Mouse (Mus musculus): ENCODE results near the gene Pla2g4a. TPM values are rescaled to one million over a fixed set of nuclear protein-coding genes. Genes with fewer than 3 reads are reported as not detected.

Gene Pla2g4a
- total and polyA plus RNA-seq, 3 experiments = 6.4 to 14.4 TPM; not detected in 1

DNA sequence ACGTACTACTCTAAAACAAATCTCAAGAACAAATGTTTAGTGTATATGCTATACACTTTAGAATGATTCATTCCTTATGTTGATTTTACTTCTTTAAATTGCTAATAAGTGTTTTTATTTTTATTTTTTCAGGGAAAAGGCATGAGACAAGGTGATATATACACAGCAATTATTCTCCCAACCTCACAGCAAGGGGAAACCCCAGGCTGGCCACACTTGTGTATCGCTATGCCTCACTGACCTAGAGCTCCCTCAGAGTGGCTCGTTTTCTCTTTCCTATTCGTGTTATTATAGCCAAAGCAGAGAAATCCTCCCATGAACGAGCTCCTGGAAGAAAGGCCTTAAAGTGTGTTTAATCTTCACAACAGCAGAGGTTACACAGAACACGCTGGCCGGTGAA is 106.2 kb downstream of the Pla2g4a start:
- H3K4me1 ChIP-seq (ENCODE audit: control insufficient read depth in 1 of 2, insufficient read depth in 2 of 2, low read length in 2 of 2) = no peaks in the 10 kb centered on the region
- H3K27me3 ChIP-seq (ENCODE audit: control insufficient read depth in 1 of 2, insufficient read depth in 2 of 2, low read length in 2 of 2) = no peaks in the 10 kb centered on the region
- H3K36me3 ChIP-seq (ENCODE audit: control insufficient read depth in 1 of 2, insufficient read depth in 2 of 2, low read length in 2 of 2) = no peaks in the 10 kb centered on the region
- no peaks in the 10 kb centered on the region for H3K9me3 ChIP-seq (replicated peaks; ENCODE audit: insufficient read depth, low read length)
- H3K4me3 ChIP-seq (ENCODE audit: control insufficient read depth in 1 of 2, insufficient read depth in 1 of 2, low read depth in 2 of 2, low read length in 2 of 2) = no peak overlapping the region
- no peak overlapping the region for H3K9ac ChIP-seq (ENCODE audit: control insufficient read depth, low read depth, low read length, poor library complexity, severe bottlenecking)
- no peak overlapping the region for H3K27ac ChIP-seq (ENCODE audit: control insufficient read depth, low read depth, low read length)
- no peak for TF ChIP-seq MEF2A (IDR thresholded peaks at IDR 0.05; ENCODE audit: extremely low read depth, insufficient replicate concordance, low read depth, low read length, poor library complexity, severe bottlenecking)
- no peak for TF ChIP-seq POLR2A (IDR thresholded peaks at IDR 0.05; ENCODE audit: control insufficient read depth in 1 of 2, insufficient read depth in 1 of 2, low read depth in 1 of 2, low read length in 2 of 2, poor library complexity in 1 of 2)
- TF ChIP-seq CTCF (IDR thresholded peaks at IDR 0.05 in 2 of 3, conservative IDR thresholded peaks at IDR 0.05 in 1 of 3; ENCODE audit: control insufficient read depth in 1 of 3, insufficient read depth in 1 of 3, low read depth in 2 of 3, low read length in 3 of 3, poor library complexity in 1 of 3, severe bottlenecking in 1 of 3) = no peak
- no peak for TF ChIP-seq RAD21 (IDR thresholded peaks at IDR 0.05; ENCODE audit: low read depth, low read length)
- TF ChIP-seq MAFK (IDR thresholded peaks at IDR 0.05; ENCODE audit: borderline replicate concordance, low read depth, low read length) = no peak
- no peak for TF ChIP-seq MAX (IDR thresholded peaks at IDR 0.05; ENCODE audit: low read length)
- no peak for TF ChIP-seq MYC (IDR thresholded peaks at IDR 0.05; ENCODE audit: low read depth, low read length)
- TF ChIP-seq TCF12 (IDR thresholded peaks at IDR 0.05; ENCODE audit: low read depth, low read length) = no peak
- no peak for TF ChIP-seq ETS1 (IDR thresholded peaks at IDR 0.05; ENCODE audit: low read depth, low read length)
- TF ChIP-seq MXI1 (IDR thresholded peaks at IDR 0.05; ENCODE audit: low read depth, low read length) = no peak
- no peak for TF ChIP-seq UBTF (IDR thresholded peaks at IDR 0.05; ENCODE audit: borderline replicate concordance, insufficient read depth, low read depth, low read length)
- TF ChIP-seq CHD1 (IDR thresholded peaks at IDR 0.05; ENCODE audit: low read depth, low read length) = no peak
- DNase-seq (ENCODE audit: low read depth, low spot score) = no peak
- no peaks in the 10 kb centered on the region for H3K79me2 ChIP-seq (ENCODE audit: control insufficient read depth, insufficient read depth, low read length, poor library complexity)

DNA sequence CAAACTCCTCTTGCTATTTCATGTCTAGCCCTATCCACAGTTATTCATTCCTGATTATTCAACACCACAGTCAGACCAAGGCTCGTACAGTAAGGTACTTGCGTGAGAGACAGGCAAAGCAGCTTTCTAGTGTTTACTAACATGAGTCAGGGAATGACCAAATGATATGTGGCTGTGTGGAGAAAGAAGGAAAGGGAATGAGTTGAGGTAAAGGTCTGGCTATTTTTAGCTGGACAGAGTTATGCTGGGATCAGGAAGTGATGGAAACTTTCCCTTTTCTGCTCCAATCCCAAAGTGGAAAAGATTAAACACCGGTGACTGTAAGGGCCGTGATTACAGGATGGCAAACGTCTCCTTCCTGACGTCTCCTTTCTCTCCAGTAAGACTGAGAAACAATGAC is 114.4 kb downstream of the Pla2g4a start:
- Histone ChIP-seq H3K4me1 (ENCODE audit: control insufficient read depth in 1 of 2, insufficient read depth in 2 of 2, low read length in 2 of 2) (no peaks in the 10 kb centered on the region), H3K27ac (ENCODE audit: control insufficient read depth, low read depth, low read length) (no peak overlapping the region), H3K9ac (ENCODE audit: control insufficient read depth, low read depth, low read length, poor library complexity, severe bottlenecking) (no peak overlapping the region), H3K9me3 (replicated peaks; ENCODE audit: insufficient read depth, low read length) (no peaks in the 10 kb centered on the region), H3K4me3 (ENCODE audit: control insufficient read depth in 1 of 2, insufficient read depth in 1 of 2, low read depth in 2 of 2, low read length in 2 of 2) (no peak overlapping the region), H3K36me3 (ENCODE audit: control insufficient read depth in 1 of 2, insufficient read depth in 2 of 2, low read length in 2 of 2) (no peaks in the 10 kb centered on the region), H3K27me3 (ENCODE audit: control insufficient read depth in 1 of 2, insufficient read depth in 2 of 2, low read length in 2 of 2) (no peaks in the 10 kb centered on the region), H3K79me2 (ENCODE audit: control insufficient read depth, insufficient read depth, low read length, poor library complexity) (no peaks in the 10 kb centered on the region)
- TF ChIP-seq ZKSCAN1 (IDR thresholded peaks at IDR 0.05; ENCODE audit: low read depth, low read length) (no peak), MAFK (IDR thresholded peaks at IDR 0.05; ENCODE audit: borderline replicate concordance, low read depth, low read length) (no peak), RAD21 (IDR thresholded peaks at IDR 0.05; ENCODE audit: low read depth, low read length) (no peak), TBP (IDR thresholded peaks at IDR 0.05; ENCODE audit: low read depth, low read length) (no peak), MAZ (IDR thresholded peaks at IDR 0.05; ENCODE audit: low read depth, low read length) (no peak), ELF1 (IDR thresholded peaks at IDR 0.05; ENCODE audit: low read depth, low read length) (no peak), USF1 (IDR thresholded peaks at IDR 0.05; ENCODE audit: low read depth, low read length) (no peak), BHLHE40 (IDR thresholded peaks at IDR 0.05; ENCODE audit: borderline replicate concordance, low read depth, low read length) (no peak), RCOR1 (IDR thresholded peaks at IDR 0.05; ENCODE audit: low read depth, low read length) (no peak), MAX (IDR thresholded peaks at IDR 0.05; ENCODE audit: low read length) (no peak), TAL1 (IDR thresholded peaks at IDR 0.05; ENCODE audit: low read length) (no peak), HCFC1 (IDR thresholded peaks at IDR 0.05; ENCODE audit: low read depth, low read length) (no peak), MYB (IDR thresholded peaks at IDR 0.05; ENCODE audit: low read depth, low read length) (no peak), SIN3A (IDR thresholded peaks at IDR 0.05; ENCODE audit: low read length) (no peak), CHD2 (IDR thresholded peaks at IDR 0.05; ENCODE audit: low read length) (no peak), CTCF (IDR thresholded peaks at IDR 0.05 in 2 of 3, conservative IDR thresholded peaks at IDR 0.05 in 1 of 3; ENCODE audit: control insufficient read depth in 1 of 3, insufficient read depth in 1 of 3, low read depth in 2 of 3, low read length in 3 of 3, poor library complexity in 1 of 3, severe bottlenecking in 1 of 3) (no peak), SMC3 (IDR thresholded peaks at IDR 0.05; ENCODE audit: low read depth, low read length) (no peak), ZC3H11A (IDR thresholded peaks at IDR 0.05; ENCODE audit: low read depth, low read length) (no peak), KAT2A (conservative IDR thresholded peaks at IDR 0.05; ENCODE audit: low read depth, low read length) (no peak)
- no peak for DNase-seq (ENCODE audit: low read depth, low spot score)
